Mouse (Mus musculus) CD8-positive naive resting alpha-beta T cell, adult 2 months (primary cell): ENCODE data around the gene Ssxb2.
"Not testable (repeated sequence)": the region's sequence is repeated elsewhere in the genome, so short reads cannot be mapped to it uniquely, and the experiment has no call there.

Experiments used
- DNase-seq, 2 experiments: peaks; one replicate each; pipeline ENCODE4 v3.0.0; 2022; ENCODE audit warnings: low read depth in 2 of 2, low spot score in 2 of 2

Ssxb2 gene

DNA sequence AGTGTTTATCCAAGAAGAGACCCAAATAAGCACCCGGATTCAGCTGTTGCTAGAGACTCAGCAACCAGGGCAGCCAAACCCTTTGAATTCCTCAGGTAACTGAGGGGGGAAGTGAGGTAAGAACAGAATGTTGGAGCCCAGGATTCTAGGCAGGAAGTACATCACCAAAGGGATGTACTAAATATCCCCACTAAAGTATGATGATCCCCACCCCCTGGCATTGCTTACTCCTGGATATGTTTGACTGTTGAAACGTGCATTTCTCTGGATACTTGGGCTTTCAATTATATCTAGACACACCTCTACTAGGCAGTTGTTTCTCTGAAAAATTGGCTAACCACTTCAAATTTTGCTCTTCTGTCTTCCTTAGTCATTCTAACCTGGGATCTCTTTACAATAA, at the start of gene Ssxb2:
Gene Ssxb2, minus strand, starts transcription at position 101 of the 400 bp plus-strand sequence.
- DNase-seq = not testable (repeated sequence)

DNA sequence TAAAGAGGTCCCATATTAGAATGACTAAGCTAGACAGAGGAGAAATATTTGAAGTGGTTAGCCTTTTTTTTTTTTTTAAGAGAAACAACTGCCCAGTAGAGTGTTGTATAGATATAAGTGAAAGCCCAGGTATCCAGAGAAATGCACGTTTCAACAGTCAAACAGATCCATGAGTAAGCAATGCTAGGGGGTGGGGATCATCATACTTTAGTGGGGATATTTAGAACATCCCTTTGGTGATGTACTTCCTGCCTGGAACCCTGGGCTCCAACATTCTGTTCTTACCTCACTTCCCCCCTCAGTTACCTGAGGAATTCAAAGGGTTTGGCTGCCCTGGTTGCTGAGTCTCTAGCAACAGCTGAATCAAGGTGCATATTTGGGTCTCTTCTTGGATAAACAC, 48.5 kb downstream of the Ssxb2 start, which contains the start of gene Ssxb1:
Gene Ssxb1, plus strand, starts transcription at position 301 of the 400 bp plus-strand sequence.
- DNase-seq = not testable (repeated sequence)
